Mouse (Mus musculus): ENCODE measurements around the gene Haspin.

Gene Haspin

DNA sequence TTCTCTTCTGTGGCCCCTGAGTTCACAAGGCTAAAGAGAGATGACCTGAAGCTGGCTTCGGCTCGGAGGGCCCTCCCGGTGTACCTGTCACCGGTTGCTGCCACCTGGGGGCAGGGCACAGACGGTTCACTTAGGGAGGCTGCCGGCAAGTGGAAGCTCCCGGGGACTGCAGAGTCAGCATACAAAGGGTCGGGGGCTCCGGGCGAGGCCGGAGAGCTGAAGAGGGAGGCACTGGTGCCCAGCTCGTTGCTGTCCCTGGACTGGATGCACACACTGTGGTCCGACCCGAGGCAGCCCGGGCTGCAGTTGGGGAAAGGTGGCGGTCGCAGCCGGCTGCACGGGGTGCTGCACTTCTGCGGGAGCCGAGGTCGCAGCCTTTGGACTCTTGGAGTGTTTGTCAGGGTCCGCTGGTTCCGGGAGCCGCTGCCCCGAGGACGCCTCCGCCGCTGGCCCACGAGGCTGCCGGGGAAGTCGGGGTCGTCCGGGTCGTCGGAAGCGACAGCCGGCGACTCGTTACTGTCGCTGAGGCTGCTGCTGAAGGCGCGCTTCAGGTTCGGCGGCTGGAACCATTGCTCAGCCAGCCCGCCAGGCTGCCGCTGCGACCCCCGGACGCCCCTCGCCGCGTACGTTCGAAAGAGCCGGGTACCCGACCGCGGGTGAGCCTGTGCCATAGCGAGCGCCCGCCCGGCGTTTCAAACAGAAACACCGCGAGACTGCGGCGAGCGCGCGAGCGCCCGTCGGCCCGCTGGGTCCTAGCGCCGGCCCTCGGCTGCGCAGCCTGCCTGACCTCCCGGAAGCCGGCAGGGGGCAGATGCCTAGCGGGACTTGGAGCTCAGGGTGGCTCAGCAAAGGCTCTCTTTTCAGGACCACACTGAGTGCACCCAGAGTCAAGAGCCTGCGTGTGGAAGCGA lies at the start of gene Haspin:
Gene Haspin (minus strand): TSS at position 704 of the 911 bp plus-strand sequence.
- peak; percentile 95 to 96 for DNase-seq

- DNase-seq: peak in 1 of 2 experiments; percentile 17
Measured at GRCm38 (mm10) chr11:73187231-73187630, 49.1 kb upstream of the Haspin start.

DNA sequence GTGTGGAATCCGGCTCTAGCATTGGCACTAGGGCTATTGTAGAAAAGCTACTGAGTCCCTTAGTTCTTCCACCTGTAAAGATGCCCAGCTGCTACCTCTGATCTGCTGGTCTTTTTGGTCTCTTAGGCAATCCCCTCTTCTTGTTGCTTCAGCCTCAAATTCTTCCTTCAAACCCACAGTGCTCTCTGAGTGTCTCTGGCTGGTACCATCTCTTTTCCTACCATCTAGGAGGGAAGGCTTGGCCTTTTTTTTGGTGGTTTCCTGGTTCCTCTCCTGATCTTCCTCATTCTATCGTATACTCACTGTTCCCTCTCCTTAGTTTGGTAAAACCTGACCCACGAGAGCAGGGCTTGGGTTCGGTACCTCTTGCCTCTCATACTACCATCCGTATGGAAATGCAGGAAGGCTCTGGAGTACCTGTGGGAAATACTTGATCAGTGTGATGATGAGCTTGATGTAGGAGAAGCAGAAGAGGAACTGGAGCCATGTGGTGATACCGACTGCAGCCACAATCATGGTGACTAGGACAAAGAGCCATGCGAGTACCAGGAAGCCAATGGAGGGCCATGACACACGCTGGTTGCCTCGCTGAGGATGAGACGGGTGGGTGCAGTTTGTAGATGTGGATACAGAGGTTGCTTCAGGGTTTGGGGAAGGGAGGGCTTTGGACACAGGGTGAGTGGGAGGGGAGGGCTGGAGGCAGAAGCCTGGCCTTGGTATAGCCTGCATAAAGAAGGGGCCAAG lies 48.0 kb upstream of the Haspin start:
- DNase-seq: peak in 1 of 2 experiments; percentile 18

GRCm38 (mm10) chr11:73177895-73178294 lies 39.8 kb upstream of the Haspin start:
- no peak for DNase-seq

- DNase-seq: peak; percentile 89 to 95
Measured at GRCm38 (mm10) chr11:73177509-73177875, 39.4 kb upstream of the Haspin start.

GRCm38 (mm10) chr11:73176608-73177508 lies 38.8 kb upstream of the Haspin start, which contains the start of the genes Emc6 and Tax1bp3:
Gene Emc6, minus strand, starts transcription at chr11:73177037.
Gene Tax1bp3, plus strand, starts transcription at chr11:73177083.
- DNase-seq: peak; percentile 98

GRCm38 (mm10) chr11:73176186-73176585 lies 38.1 kb upstream of the Haspin start:
- DNase-seq: no peak

DNA sequence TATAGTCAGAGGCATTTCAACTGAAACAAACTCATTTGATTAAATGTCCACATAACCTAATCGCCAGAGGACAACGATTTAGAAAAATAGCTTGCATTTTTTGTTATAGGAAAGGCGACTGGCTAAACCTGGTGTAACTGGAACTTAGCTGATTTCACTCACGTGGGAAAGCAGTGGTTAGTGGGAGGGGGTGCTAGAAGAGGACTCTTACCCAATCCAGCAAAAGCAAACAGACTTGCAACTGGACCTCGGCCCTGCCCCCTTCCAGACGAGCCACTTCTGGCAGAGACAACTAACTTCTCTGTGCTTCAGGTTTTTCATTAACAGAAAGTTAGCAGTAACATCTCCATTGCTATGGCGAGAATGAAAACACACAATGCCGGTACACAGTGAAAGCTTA lies 37.5 kb upstream of the Haspin start:
- DNase-seq: peak; percentile 70 to 88

DNA sequence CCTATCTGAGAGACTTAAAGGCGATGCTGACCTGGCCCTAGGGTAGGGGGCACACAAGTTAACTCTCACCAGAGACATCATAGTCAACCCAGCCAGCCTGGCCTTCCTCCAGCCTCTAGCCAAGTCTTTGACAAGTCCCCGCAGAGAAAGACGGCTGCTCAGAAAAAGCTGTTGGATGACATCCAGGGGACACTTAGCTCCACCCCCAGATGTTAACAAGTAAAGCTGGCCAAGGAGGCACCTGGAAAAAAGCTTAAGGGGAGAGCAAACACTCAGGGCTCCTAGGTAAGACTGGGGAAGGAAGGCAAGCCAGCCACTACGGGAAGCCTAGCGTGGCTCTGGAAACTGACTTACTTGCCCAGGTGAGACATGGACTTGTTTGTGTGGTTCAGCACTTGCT lies 34.1 kb upstream of the Haspin start:
- DNase-seq: peak; percentile 78 to 83

DNA sequence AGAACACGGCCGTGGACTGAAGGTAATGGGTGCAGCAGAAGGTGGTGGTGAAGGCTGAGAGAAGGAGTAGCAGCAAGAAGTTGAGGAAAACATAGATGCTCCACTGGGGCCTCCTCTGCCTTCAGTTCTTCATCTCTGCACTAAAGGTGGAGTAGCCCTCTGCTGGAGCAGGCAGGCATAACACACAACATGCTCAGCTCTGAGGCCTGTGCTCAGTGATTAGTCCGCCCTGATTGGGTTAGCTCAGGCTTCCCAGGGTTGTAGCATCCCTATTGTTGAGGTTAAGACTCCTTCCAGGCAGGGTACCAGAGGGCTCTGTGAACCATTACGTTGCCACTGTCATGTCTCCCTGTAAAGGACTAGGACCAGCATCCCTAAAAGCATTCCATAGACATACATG lies 31.1 kb upstream of the Haspin start:
- peak; percentile 57 to 73 for DNase-seq

DNA sequence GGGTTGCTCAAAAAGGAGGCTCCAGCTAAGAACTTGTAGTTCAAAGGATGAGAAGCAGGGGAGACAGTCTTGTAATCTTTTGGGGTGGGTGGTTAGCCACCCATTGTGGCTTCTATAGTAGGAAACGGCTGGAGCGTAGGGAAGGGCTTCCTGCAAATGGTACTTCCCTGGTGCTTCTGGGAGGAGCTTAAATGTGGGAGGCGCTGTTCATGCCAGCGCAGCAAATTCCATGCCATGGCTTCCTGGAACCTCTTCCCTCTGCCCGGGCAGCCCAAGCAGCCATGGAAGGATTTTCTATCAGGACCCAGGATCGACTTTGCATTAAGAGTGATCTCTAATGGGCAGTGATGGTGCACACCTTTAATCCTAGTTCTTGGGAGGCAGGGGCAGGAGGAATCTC lies 30.5 kb upstream of the Haspin start:
- DNase-seq: no peak

DNA sequence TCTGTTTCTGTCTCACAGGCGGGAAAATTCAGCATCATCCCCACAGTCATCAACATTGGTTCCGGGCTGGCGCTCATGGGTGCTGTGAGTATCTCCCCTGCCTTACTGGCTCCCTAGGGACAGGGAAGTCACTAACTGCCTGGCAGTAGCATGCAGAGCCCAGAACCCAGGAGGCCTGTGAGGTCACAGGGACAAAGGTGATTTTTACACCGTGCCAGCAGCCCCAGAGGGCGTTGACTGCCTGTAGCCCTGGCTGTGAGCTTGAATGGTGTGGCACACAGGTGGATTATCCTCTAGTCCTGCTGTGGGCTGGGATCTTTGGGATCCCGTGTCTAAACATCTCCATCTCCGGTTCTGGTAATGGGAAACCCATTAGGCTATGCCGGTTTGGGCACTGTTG lies 30.0 kb upstream of the Haspin start:
- DNase-seq: no peak

DNA sequence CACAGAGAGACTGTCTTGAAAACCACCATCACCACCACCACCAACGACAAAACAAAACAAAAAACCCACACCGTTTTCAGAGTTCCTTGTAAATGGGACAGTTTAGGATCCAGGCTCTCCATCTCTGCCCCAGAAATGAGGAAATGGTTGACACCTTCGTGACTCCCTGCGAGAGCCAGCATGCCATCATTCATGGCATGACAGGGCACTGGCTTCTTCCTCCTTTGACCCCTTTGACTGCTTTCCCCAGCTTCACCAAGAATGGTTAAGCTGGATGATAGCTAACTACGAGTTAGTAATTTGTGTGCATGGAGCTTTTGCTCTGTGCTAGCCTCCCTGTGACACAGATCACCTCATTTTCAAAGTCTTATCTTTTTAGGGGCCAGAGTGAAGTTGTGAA lies 24.2 kb upstream of the Haspin start:
- no peak for DNase-seq

GRCm38 (mm10) chr11:73161616-73162015 lies 23.5 kb upstream of the Haspin start:
- no peak for DNase-seq

DNA sequence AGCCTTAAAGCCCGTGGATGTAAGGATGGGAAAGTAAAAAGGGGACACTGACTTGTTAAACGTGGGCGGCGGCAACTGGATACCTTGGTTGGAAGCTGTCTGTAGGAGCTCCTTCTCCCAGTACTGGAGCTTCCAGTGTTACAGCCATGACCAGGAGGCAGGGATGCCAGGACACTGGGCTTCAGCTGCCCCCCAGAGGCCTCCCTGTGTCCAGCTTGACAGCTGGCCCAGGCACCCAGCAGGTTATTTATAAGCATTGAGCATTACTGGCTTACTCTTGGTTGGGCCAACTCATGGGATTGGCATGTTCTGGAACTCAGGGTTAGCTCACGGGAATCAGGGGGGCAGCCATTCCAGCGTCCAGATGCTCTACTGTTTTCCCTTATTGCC lies 22.7 kb upstream of the Haspin start:
- peak; percentile 50 to 66 for DNase-seq

- peak; percentile 62 to 71 for DNase-seq
Measured at GRCm38 (mm10) chr11:73159957-73160810, 22.1 kb upstream of the Haspin start, which contains the start of gene P2rx5. Gene P2rx5, plus strand, starts transcription at chr11:73160421.

DNA sequence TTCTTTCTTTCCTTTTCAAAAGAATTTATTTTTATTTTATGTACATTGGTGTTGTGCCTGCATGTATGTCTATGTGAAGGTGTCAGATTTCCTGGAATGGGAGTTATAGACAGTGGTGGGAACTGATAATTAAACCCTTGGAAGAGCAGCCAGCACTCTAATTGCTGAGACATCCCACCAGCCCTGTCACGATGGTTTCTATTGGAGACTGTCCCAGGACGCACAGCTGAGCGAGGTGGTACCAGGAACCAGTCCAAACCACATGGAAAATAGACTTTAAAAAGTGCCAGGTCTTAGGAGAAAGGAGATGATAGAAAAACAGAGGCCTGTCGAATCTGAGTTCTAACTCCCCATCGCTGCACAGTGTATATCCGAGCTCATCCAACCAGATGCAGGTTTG lies 17.0 kb upstream of the Haspin start:
- DNase-seq: no peak

GRCm38 (mm10) chr11:73148209-73148608 lies 10.1 kb upstream of the Haspin start:
- peak in 1 of 2 experiments; percentile 15 for DNase-seq

GRCm38 (mm10) chr11:73146975-73147365 lies 8.9 kb upstream of the Haspin start:
- DNase-seq: no peak

DNA sequence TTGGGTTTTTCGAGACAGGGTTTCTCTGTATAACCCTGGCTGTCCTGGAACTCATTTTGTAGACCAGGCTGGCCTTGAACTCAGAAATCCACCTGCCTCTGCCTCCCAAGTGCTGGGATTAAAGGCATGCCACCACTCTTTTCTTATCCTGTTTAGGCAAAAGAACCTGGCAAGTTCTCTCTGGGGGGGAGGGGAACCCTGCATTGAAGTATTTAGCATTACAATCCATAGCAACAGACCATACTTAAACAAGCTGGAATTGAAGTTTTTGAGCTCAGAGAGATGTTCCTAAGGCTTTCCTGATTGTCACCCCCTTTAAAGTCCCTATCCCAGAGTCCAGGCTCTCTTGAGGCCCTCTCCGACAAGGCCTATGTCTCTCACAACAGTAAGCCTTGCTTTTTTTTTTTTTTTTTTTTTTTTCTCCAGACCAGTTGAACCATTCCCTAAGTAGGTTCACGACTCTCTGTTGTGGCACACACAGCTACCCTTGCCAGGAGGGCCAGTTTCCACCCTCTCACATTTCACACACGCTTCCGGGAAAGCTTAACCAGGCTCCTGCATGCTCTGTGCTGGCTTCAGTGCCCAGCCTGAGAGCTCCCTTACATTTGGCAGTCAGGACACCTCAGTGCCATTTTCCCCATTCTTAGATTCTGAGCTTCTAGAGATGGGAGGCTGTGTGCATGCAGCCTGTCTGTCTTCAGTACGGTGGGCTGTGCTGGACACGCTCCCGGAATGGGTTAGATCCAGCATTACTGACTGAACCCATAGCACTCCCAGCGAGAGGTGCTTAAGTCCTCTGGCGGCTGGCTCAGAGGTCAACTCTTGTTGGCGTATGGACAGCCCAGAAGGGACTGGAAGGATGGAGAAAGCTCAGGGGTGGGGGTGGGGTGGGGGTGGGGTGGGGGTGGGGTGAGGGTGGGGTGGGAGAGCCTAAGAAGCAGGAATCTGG lies 8.2 kb upstream of the Haspin start:
- DNase-seq: no peak

All from lung, postnatal 4 days (tissue).